Mouse (Mus musculus) testis, adult 2 months (tissue): ENCODE measurements around the gene Cdc42ep3. TPM values are rescaled to one million over a fixed set of nuclear protein-coding genes. Genes with fewer than 3 reads are reported as not detected.

ENCODE experiments used
- H3K27ac ChIP-seq: fragments of 200-500 bp; 2 replicates; pipeline ENCODE4 v1.5.1; 2012; ENCODE audit warnings: low read depth, low read length; ENCODE audit not compliant: control insufficient read depth, insufficient read depth
- H3K27me3 ChIP-seq: fragments of 200-500 bp; 2 replicates; pipeline ENCODE4 v1.6.1; 2012; ENCODE audit warnings: mild to moderate bottlenecking, low read length, moderate library complexity; ENCODE audit not compliant: control insufficient read depth, insufficient read depth
- H3K36me3 ChIP-seq: fragments of 200-500 bp; 2 replicates; pipeline ENCODE4 v1.6.1; 2012; ENCODE audit warnings: mild to moderate bottlenecking, low read length; ENCODE audit not compliant: control insufficient read depth, insufficient read depth
- H3K4me1 ChIP-seq: fragments of 200-500 bp; 2 replicates; pipeline ENCODE4 v1.6.1; 2012; ENCODE audit warnings: low read length; ENCODE audit not compliant: control insufficient read depth, insufficient read depth
- H3K4me3 ChIP-seq: fragments of 200-500 bp; 2 replicates; pipeline ENCODE4 v1.5.1; 2012; ENCODE audit warnings: low read depth, mild to moderate bottlenecking, low read length, moderate library complexity, mixed read lengths; ENCODE audit not compliant: control insufficient read depth
- CTCF ChIP-seq: fragments of 200-500 bp; IDR thresholded peaks from 2 replicates; pipeline ENCODE4 v1.5.1; 2012; ENCODE audit warnings: low read depth, mild to moderate bottlenecking, inconsistent platforms, low read length, moderate library complexity; ENCODE audit not compliant: control insufficient read depth, insufficient read depth, insufficient replicate concordance
- POLR2A ChIP-seq: fragments of 200-500 bp; IDR thresholded peaks from 2 replicates; pipeline ENCODE4 v1.6.1; 2012; ENCODE audit warnings: low read depth, mild to moderate bottlenecking, inconsistent platforms, low read length, moderate library complexity; ENCODE audit not compliant: control insufficient read depth
- polyA plus RNA-seq: library from polyadenylated mRNA; depleted of rRNA; stranded (reverse); fragments of >200 nt; gene quantifications from 2 replicates; pipeline ENCODE4 v1.2.3, GENCODE M21; 2012

The Cdc42ep3 gene
- polyA plus RNA-seq, 1 experiment: 73.1 TPM

- no peak overlapping the region for H3K4me3 ChIP-seq
Observed at GRCm38 (mm10) chr17:79285030-79285601, 69.8 kb downstream of the Cdc42ep3 start.

More at GRCm38 (mm10) chr17:79285030-79285601, 69.8 kb downstream of the Cdc42ep3 start:
- no peaks in the 10 kb centered on the region for H3K36me3 ChIP-seq
- peak overlapping the region; percentile 42; the same call in 1 of the 2 replicates for H3K27ac ChIP-seq
- no peaks in the 10 kb centered on the region for H3K27me3 ChIP-seq
- H3K4me1 ChIP-seq: peaks cover 2% of the 10 kb centered on the region; the same call in 1 of the 2 replicates
- TF ChIP-seq CTCF (no peak), POLR2A (no peak)
